Mouse (Mus musculus): ENCODE measurements around the gene Cyba. TPM values are rescaled to one million over a fixed set of nuclear protein-coding genes. Genes with fewer than 3 reads are reported as not detected.

Gene Cyba
- polyA plus RNA-seq (2015; fragmentation: Nextera tagmentation; extraction: Ambion mirVana): 211 and 220 TPM in 2 replicates

DNA sequence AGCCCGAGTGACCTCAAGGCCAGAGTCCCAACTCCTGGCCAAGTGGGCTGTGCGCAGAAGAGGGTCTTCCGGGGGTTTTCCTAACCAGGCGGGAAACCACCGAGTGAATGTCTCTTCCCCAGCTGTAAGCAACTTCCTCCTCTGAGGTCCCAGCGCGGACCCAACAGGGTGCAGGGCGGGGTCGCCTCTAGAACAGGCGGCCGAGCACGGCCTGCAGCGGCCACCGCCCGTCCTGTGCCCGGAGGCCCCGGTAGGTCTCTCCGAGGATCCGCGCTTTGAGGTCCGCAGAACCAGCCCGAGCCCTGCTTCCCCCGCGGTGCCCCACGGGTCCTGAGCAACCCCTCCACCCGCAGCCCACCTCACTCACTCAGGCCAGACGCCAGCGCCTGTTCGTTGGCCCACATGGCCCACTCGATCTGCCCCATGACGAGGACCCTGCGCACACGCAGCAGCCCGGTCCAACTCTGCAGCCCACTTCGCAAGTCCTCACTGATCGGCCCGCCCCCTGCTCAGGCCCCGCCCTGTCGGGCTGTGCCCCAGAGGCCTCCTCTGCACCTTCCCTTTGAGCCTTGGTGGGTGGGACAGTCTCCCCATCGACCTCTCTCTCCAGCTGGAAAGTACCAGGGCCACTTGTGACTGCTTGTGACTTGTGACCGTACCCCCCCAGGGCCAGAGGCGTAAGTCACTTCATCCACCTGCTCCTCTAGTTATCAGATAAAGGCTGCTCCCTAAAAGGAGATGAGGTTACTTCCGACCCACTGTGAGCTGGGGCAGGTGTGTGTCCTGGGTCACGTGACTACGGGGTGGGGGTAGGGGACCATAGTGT lies at the start of gene Cyba:
Gene Cyba (minus strand): TSS at position 488 of the 826 bp plus-strand sequence.
- TF ChIP-seq CTCF (IDR thresholded peaks at IDR 0.05; ENCODE audit: low read depth) (no peak), EP300 (IDR thresholded peaks at IDR 0.05; ENCODE audit: low read depth) (no peak)
- Histone ChIP-seq H3K27ac (ENCODE audit: low read depth) (peak within 1 kb of the TSS; percentile 94), H3K4me1 (ENCODE audit: insufficient read depth) (peaks cover 28% of the 10 kb centered on the region), H3K36me3 (replicated peaks; ENCODE audit: insufficient read depth, low read length) (peaks cover 17% of the 10 kb centered on the region), H3K9me3 (ENCODE audit: low read length) (no peaks in the 10 kb centered on the region), H3K4me2 (ENCODE audit: low read depth, low read length) (peak within 1 kb of the TSS; percentile 90), H3K27me3 (ENCODE audit: insufficient read depth, low read length) (no peaks in the 10 kb centered on the region), H3K9ac (replicated peaks) (peak within 1 kb of the TSS; percentile 76), H3K4me3 (ENCODE audit: low read depth, low read length) (peak within 1 kb of the TSS; percentile 66)
- 2% methylated on average over 41 of the region's 45 CpGs for WGBS (ENCODE audit: insufficient replicate concordance)
- ATAC-seq (peak; percentile 71), DNase-seq (peak; percentile 80)

DNA sequence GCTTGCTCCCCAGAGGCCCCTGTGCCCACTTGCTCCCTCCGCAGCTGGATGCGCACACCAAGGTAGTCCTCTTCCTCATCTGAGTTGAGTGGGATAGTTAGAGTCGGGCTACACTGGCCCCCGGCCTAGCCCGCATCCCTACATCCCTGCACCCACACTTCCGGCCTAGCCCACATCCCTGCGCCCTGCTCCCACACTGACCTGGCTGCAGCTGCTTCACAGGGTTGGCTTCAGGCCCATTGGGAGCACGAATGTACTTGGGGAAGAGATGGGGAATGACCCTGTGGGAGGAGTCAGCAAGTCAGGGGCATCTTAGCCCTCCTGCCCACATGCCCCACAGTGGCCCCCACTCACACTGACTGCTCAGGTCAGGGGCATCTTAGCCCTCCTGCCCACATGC lies 49.7 kb upstream of the Cyba start:
- ATAC-seq: no peak
- no peak overlapping the region for H3K4me3 ChIP-seq (ENCODE audit: low read depth, low read length)
- no peaks in the 10 kb centered on the region for H3K27me3 ChIP-seq (ENCODE audit: insufficient read depth, low read length)
- H3K4me2 ChIP-seq (ENCODE audit: low read depth, low read length): no peak overlapping the region
- DNase-seq: no peak
- TF ChIP-seq CTCF (IDR thresholded peaks at IDR 0.05; ENCODE audit: low read depth) (no peak), EP300 (IDR thresholded peaks at IDR 0.05; ENCODE audit: low read depth) (no peak)
- no peaks in the 10 kb centered on the region for H3K9me3 ChIP-seq (ENCODE audit: low read length)
- H3K27ac ChIP-seq (ENCODE audit: low read depth): no peak overlapping the region
- H3K9ac ChIP-seq (replicated peaks): no peak overlapping the region
- no peaks in the 10 kb centered on the region for H3K4me1 ChIP-seq (ENCODE audit: insufficient read depth)
- H3K36me3 ChIP-seq (replicated peaks; ENCODE audit: insufficient read depth, low read length): peaks cover 78% of the 10 kb centered on the region
- 88% methylated on average over 8 of the region's 8 CpGs for WGBS (ENCODE audit: insufficient replicate concordance)

DNA sequence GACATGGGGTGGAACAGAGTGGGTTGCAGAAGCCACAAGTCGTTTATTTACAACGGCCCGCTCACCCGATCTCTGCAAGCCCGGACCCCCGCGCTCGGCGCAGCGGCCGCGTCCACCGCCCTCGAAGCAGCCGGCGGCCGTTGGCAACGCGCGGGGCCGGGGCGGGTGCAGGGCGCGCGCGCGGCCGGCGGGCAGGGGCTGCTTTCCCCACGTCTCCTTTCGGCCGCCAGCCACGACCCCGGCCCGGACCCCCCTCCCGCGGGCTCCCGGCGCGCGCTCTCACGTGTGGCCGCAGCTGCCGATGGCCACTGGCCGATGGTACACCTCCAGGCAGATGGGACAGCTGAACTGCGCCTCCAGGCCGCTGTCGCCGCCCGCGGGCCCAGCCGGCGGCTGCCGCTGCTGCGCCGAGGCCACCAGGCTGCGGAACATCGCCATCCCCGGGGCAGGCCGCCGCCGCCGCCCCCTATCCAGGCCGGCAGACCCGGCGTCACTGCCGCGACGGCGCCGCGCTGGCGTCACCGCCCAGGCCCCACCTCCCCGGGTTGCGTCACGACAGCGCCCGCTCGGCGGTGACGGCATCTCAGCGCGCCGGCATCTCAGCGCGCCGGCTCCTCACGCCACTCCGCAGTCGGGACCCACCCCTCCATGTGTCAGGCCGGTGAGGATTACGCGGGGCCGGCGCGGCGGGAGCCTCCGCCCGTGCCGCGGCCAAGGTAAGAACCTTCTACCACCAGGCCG lies 43.0 kb upstream of the Cyba start, which contains the start of the genes Rnf166 and Ctu2:
Gene Rnf166 (minus strand): TSS at position 485 of the 741 bp plus-strand sequence.
Gene Ctu2 (plus strand): TSS at position 564 of the 741 bp plus-strand sequence.
- Histone ChIP-seq H3K4me1 (ENCODE audit: insufficient read depth) (peaks cover 18% of the 10 kb centered on the region), H3K27me3 (ENCODE audit: insufficient read depth, low read length) (no peaks in the 10 kb centered on the region), H3K4me3 (ENCODE audit: low read depth, low read length) (peak within 1 kb of the TSS; percentile 87), H3K9me3 (ENCODE audit: low read length) (no peaks in the 10 kb centered on the region), H3K4me2 (ENCODE audit: low read depth, low read length) (peak within 1 kb of the TSS; percentile 92), H3K9ac (replicated peaks) (peak within 1 kb of the TSS; percentile 83), H3K27ac (ENCODE audit: low read depth) (peak within 1 kb of the TSS; percentile 74), H3K36me3 (replicated peaks; ENCODE audit: insufficient read depth, low read length) (peaks cover 17% of the 10 kb centered on the region)
- DNase-seq (peak; percentile 94), ATAC-seq (peak; percentile 93)
- TF ChIP-seq CTCF (IDR thresholded peaks at IDR 0.05; ENCODE audit: low read depth) (no peak), EP300 (IDR thresholded peaks at IDR 0.05; ENCODE audit: low read depth) (no peak)
- WGBS (ENCODE audit: insufficient replicate concordance): 2% methylated on average over 66 of the region's 103 CpGs

DNA sequence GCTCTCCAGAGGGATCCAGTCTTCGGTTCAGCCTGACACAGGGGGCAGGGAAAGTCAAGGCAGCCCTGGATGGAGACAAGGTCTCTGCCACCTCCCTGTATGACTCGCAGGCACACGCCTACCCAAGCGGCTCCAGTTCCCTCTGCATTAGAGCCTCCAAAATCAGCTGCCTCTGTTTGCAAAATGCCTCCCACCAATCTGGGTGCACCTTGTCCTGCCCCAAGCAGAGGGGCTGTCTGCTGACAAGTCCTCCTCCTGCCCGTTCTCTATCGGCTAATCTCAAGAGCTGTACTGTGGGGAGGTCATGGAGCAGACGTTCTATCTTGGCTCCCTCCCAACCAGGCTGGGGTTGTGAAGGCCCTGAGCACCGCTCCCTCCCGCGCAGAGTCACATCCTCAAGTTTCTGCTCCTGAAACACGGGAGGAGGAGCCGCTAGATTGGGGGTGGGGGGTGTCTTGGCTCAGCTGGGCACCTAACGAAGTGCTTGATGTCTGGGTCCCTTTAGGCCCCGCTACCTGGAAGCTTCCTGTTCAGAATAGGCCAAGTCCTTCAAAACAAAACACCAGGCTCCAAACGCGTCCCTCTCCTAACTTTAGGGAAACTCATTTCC lies 42.3 kb upstream of the Cyba start:
- H3K36me3 ChIP-seq (replicated peaks; ENCODE audit: insufficient read depth, low read length): peaks cover 19% of the 10 kb centered on the region
- WGBS (ENCODE audit: insufficient replicate concordance): 3% methylated on average over 16 of the region's 16 CpGs
- H3K4me1 ChIP-seq (ENCODE audit: insufficient read depth): peaks cover 22% of the 10 kb centered on the region
- H3K9ac ChIP-seq (replicated peaks): peak overlapping the region; percentile 83
- peak overlapping the region; percentile 74 for H3K27ac ChIP-seq (ENCODE audit: low read depth)
- H3K4me3 ChIP-seq (ENCODE audit: low read depth, low read length): peak overlapping the region; percentile 87
- no peaks in the 10 kb centered on the region for H3K9me3 ChIP-seq (ENCODE audit: low read length)
- peak overlapping the region; percentile 92 for H3K4me2 ChIP-seq (ENCODE audit: low read depth, low read length)
- no peaks in the 10 kb centered on the region for H3K27me3 ChIP-seq (ENCODE audit: insufficient read depth, low read length)
- no peak for TF ChIP-seq EP300 (IDR thresholded peaks at IDR 0.05; ENCODE audit: low read depth)
- TF ChIP-seq CTCF (IDR thresholded peaks at IDR 0.05; ENCODE audit: low read depth): no peak
- peak; percentile 67 for DNase-seq
- ATAC-seq: 0 out of 2 replicates have a peak, but pooled peaks have one; percentile 11

DNA sequence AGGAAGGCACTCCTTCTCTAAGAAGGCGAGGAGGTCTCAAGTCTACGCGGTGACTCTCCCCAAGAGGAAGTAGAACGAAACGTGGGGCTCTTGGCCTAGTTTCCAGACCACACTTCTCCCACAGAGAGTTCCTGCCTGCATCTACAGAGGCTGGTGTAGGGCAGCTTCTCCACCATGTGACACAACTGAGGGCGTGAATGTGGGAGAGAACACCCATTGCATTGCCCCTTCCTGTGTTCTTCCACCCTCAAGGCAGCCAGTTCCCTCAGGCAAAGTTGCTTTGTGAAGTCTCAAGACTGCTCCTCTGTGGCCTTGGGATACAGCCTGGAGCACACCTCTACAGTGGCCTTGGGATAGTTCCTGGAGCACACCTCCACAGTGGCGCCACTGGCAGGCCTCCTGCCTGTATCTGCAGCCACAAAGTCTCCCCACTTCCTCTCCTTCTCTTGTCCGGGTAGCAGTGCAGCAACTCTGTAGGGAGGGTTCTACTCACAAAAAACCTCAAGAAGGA lies 41.2 kb upstream of the Cyba start:
- peaks cover 31% of the 10 kb centered on the region for H3K4me1 ChIP-seq (ENCODE audit: insufficient read depth)

More for the DNA sequence above, 41.2 kb upstream of the Cyba start:
- peaks cover 18% of the 10 kb centered on the region for H3K36me3 ChIP-seq (replicated peaks; ENCODE audit: insufficient read depth, low read length)
- H3K9me3 ChIP-seq (ENCODE audit: low read length): no peaks in the 10 kb centered on the region
- DNase-seq (no peak), ATAC-seq (no peak)
- H3K9ac ChIP-seq (replicated peaks): no peak overlapping the region; the same call in 1 of the 2 replicates
- H3K4me3 ChIP-seq (ENCODE audit: low read depth, low read length): peak overlapping the region; percentile 87; the same call in 1 of the 2 replicates
- no peak for TF ChIP-seq CTCF (IDR thresholded peaks at IDR 0.05; ENCODE audit: low read depth)
- TF ChIP-seq EP300 (IDR thresholded peaks at IDR 0.05; ENCODE audit: low read depth): no peak
- no peaks in the 10 kb centered on the region for H3K27me3 ChIP-seq (ENCODE audit: insufficient read depth, low read length)
- H3K27ac ChIP-seq (ENCODE audit: low read depth): peak overlapping the region; percentile 74
- 48% methylated on average over 8 of the region's 8 CpGs for WGBS (ENCODE audit: insufficient replicate concordance)
- peak overlapping the region; percentile 92 for H3K4me2 ChIP-seq (ENCODE audit: low read depth, low read length)

Data from liver, postnatal 0 days (tissue).